Mouse (Mus musculus) heart, embryonic 14.5 days (tissue): ENCODE measurements around the gene Cd3eap. TPM values are rescaled to one million over a fixed set of nuclear protein-coding genes. Genes with fewer than 3 reads are reported as not detected.

Source experiments
- ATAC-seq: fragments of 200-750 bp; cut with Nextera tagmentation; 2 replicates; pipeline ENCODE4 v1.8.0; 2017; ENCODE audit warnings: low read depth, moderate TSS enrichment; ENCODE audit not compliant: insufficient number of reproducible peaks, insufficient read depth, low FRiP score
- H3K27ac ChIP-seq, 2 experiments: fragments of 200-500 bp in 1 of 2; fragments of 300-500 bp in 1 of 2; sonication (generic) in 1 of 2; replicated peaks in 1 of 2; 2 replicates each; pipeline ENCODE4 v1.5.1; 2012 to 2014; ENCODE audit warnings: low read depth in 2 of 2, low read length in 2 of 2, control low read depth in 1 of 2, mild to moderate bottlenecking in 1 of 2, mixed read lengths in 1 of 2; ENCODE audit not compliant: control insufficient read depth in 1 of 2, insufficient read depth in 1 of 2
- H3K27me3 ChIP-seq: fragments of 300-500 bp; sonication (generic); 2 replicates; pipeline ENCODE4 v1.6.1; 2014; ENCODE audit warnings: mild to moderate bottlenecking, low read length, control low read depth; ENCODE audit not compliant: control insufficient read depth, insufficient read depth
- H3K36me3 ChIP-seq: fragments of 300-500 bp; sonication (generic); 2 replicates; pipeline ENCODE4 v1.6.1; 2014; ENCODE audit warnings: mild to moderate bottlenecking, control low read depth, low read length, mixed read lengths; ENCODE audit not compliant: control insufficient read depth, insufficient read depth
- H3K4me1 ChIP-seq, 2 experiments: fragments of 200-500 bp in 1 of 2; fragments of 300-500 bp in 1 of 2; sonication (generic) in 1 of 2; 2 replicates each; pipeline ENCODE4 v1.6.1; 2012 to 2014; ENCODE audit warnings: low read length in 2 of 2, control low read depth in 1 of 2, mixed read lengths in 1 of 2; ENCODE audit not compliant: control insufficient read depth in 2 of 2, insufficient read depth in 2 of 2
- H3K4me2 ChIP-seq: fragments of 300-500 bp; sonication (generic); 2 replicates; pipeline ENCODE4 v1.6.1; 2014; ENCODE audit warnings: mild to moderate bottlenecking, low read length
- H3K4me3 ChIP-seq, 2 experiments: fragments of 200-500 bp in 1 of 2; fragments of 300-500 bp in 1 of 2; sonication (generic) in 1 of 2; 2 replicates each; pipeline ENCODE4 v1.5.1; 2012 to 2014; ENCODE audit warnings: low read length in 2 of 2, mild to moderate bottlenecking in 2 of 2, control low read depth in 1 of 2, low read depth in 1 of 2, moderate library complexity in 1 of 2; ENCODE audit not compliant: control insufficient read depth in 1 of 2, insufficient read depth in 1 of 2
- H3K9ac ChIP-seq: fragments of 300-500 bp; sonication (generic); 2 replicates; pipeline ENCODE4 v1.6.1; 2014; ENCODE audit warnings: mild to moderate bottlenecking, low read length
- H3K9me3 ChIP-seq: fragments of 300-500 bp; sonication (generic); 2 replicates; pipeline ENCODE4 v1.6.1; 2016; ENCODE audit warnings: low read length, control low read depth; ENCODE audit not compliant: control insufficient read depth
- WGBS: fragments of 180-500 bp; shearing (Covaris S2); extraction: QIAGEN DNeasy Blood & Tissue Kit; methylation state at CpG from one replicate; pipeline ENCODE4 v1.1.7; 2014; 5-methylcytosine and 5-hydroxymethylcytosine counted together
- polyA plus RNA-seq: library from polyadenylated mRNA; unstranded; fragments of >200 nt; fragmentation: Nextera tagmentation; extraction: Ambion mirVana; gene quantifications from 2 replicates; pipeline ENCODE4 v1.2.1, GENCODE M21; 2014

Gene Cd3eap
- polyA plus RNA-seq, 1 experiment from 2014 or later, result 15.7 TPM

DNA sequence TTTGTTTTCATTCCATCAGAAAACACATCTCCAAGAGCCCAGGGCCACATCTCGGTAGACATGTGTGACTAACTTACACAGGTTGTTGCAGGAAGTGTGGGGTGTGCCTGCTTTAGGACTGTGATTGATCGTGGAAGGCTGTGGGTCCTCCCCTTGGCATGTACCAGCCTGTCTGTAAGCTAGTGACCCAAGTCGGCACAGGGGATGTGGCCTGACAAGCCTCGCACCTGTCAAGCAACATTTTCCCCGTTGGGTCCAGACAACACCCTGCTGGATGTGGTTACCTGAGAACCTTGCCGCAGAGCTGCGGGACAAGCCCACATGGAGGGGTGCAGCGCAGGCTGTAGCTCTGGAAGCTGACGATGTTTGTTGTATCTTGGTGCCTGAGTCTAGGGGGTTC is 36.8 kb downstream of the Cd3eap start:
- Histone ChIP-seq H3K36me3 (no peaks in the 10 kb centered on the region), H3K9ac (no peak overlapping the region), H3K4me2 (no peak overlapping the region), H3K9me3 (no peaks in the 10 kb centered on the region), H3K27me3 (no peaks in the 10 kb centered on the region), H3K27ac (no peak overlapping the region), H3K4me1 (peaks cover 15 to 34% of the 10 kb centered on the region in 2 experiments), H3K4me3 (no peak overlapping the region)
- 44% methylated on average over 9 of the region's 9 CpGs for WGBS
- ATAC-seq, result no peak

DNA sequence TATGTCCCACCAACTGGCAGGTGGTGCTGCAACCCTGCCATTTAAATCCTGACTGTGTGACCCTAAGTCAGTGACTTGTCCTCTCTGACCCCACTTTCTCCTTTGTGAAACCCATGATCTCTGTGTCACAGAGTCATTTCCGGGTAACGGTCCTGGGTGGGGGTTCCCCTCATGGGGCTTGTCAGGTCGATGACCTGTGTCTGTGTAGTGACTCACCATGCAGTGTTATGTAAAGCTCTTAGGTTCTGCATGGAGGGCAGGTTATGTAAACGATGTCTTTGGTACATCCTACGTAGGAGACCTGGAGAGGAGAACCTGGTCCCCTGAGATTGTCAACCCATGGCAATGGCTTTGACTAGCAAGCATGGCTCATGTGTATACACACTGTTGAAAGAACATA is 37.8 kb downstream of the Cd3eap start:
- Histone ChIP-seq H3K4me2 (no peak overlapping the region), H3K9me3 (no peaks in the 10 kb centered on the region), H3K9ac (no peak overlapping the region), H3K36me3 (no peaks in the 10 kb centered on the region), H3K27ac (no peak overlapping the region), H3K4me3 (no peak overlapping the region), H3K27me3 (no peaks in the 10 kb centered on the region), H3K4me1 (peaks cover 17 to 27% of the 10 kb centered on the region in 2 experiments)
- 62% methylated on average over 5 of the region's 5 CpGs for WGBS
- no peak for ATAC-seq

DNA sequence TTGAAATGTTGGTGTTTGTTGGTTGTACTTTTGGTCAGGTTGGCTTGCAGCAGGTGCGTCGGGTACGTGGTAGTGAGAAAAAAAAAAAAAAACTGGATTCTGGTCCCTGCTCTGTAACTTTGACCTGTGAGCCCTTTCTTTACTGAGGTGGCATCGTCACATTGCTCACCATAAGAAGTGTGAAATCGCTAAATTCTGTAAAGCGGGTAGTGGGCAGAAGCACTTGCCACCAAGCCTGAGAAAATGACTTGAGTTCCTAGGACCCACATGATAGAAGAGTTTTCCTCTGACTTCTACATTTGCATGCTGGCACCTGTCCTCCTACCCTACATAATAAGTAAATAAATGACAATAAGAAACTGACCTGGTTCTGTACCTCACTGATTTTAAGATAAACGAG is 38.6 kb downstream of the Cd3eap start:
- 46% methylated on average over 7 of the region's 7 CpGs for WGBS
- no peaks in the 10 kb centered on the region for H3K27me3 ChIP-seq
- H3K4me2 ChIP-seq, result peak overlapping the region; percentile 87
- H3K9ac ChIP-seq, result peak overlapping the region; percentile 60
- H3K27ac ChIP-seq, result no peak overlapping the region
- H3K9me3 ChIP-seq, result no peaks in the 10 kb centered on the region
- H3K36me3 ChIP-seq, result no peaks in the 10 kb centered on the region
- H3K4me3 ChIP-seq, result peak overlapping the region in 1 of 2 experiments; percentile 48; a peak in 1 of 4 replicates
- H3K4me1 ChIP-seq, result peaks cover 14 to 19% of the 10 kb centered on the region in 2 experiments
- no peak for ATAC-seq

DNA sequence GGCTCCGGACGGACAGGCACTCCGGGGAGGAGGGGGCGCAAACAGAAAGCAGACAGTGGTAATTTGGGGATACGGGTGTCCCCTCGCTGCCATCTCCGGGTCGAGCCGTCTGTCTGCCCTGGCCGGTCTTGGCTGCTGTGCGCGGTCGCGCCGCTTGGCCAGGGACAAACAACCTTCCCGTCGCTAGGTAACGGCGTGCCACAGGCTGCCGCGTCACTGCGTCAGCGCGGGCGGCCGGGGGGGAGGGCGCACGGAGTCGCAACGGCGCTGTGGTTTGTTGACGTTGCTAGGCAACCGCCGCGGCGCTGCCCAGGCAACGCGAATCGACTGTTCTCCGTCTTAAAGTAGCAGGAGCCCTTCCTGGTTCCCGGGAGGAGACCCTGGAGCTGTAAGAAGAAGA is 39.4 kb downstream of the Cd3eap start:
- peak; percentile 92 for ATAC-seq
- H3K4me3 ChIP-seq, result peak overlapping the region; percentile 48
- H3K27me3 ChIP-seq, result no peaks in the 10 kb centered on the region
- peak overlapping the region in 1 of 2 experiments; percentile 57; a peak in 2 of 4 replicates for H3K27ac ChIP-seq
- no peaks in the 10 kb centered on the region for H3K9me3 ChIP-seq
- under 1% methylated on average over 41 of the region's 41 CpGs for WGBS
- no peaks in the 10 kb centered on the region for H3K36me3 ChIP-seq
- H3K9ac ChIP-seq, result peak overlapping the region; percentile 76
- H3K4me1 ChIP-seq, result peaks cover 14 to 17% of the 10 kb centered on the region in 2 experiments
- H3K4me2 ChIP-seq, result peak overlapping the region; percentile 87

GRCm38 (mm10) chr7:19319458-19319857 is 39.8 kb downstream of the Cd3eap start:
- H3K36me3 ChIP-seq, result no peaks in the 10 kb centered on the region
- no peaks in the 10 kb centered on the region for H3K27me3 ChIP-seq
- peak overlapping the region; percentile 76 for H3K9ac ChIP-seq
- ATAC-seq, result peak; percentile 28
- H3K9me3 ChIP-seq, result no peaks in the 10 kb centered on the region
- H3K4me2 ChIP-seq, result peak overlapping the region; percentile 87
- 15% methylated on average over 9 of the region's 9 CpGs for WGBS
- H3K4me1 ChIP-seq, result peaks cover 14 to 17% of the 10 kb centered on the region in 2 experiments
- peak overlapping the region in 1 of 2 experiments; percentile 57; a peak in 2 of 4 replicates for H3K27ac ChIP-seq
- peak overlapping the region; percentile 48 for H3K4me3 ChIP-seq

GRCm38 (mm10) chr7:19318676-19319075 is 40.6 kb downstream of the Cd3eap start:
- ATAC-seq, result no peak
- 79% methylated on average over 7 of the region's 7 CpGs for WGBS
- peaks cover 14 to 17% of the 10 kb centered on the region in 2 experiments for H3K4me1 ChIP-seq
- H3K27ac ChIP-seq, result no peak overlapping the region
- H3K9me3 ChIP-seq, result no peaks in the 10 kb centered on the region
- H3K4me2 ChIP-seq, result no peak overlapping the region
- H3K9ac ChIP-seq, result no peak overlapping the region
- no peaks in the 10 kb centered on the region for H3K27me3 ChIP-seq
- no peak overlapping the region for H3K4me3 ChIP-seq
- no peaks in the 10 kb centered on the region for H3K36me3 ChIP-seq

GRCm38 (mm10) chr7:19318201-19318600 is 41.1 kb downstream of the Cd3eap start:
- H3K36me3 ChIP-seq, result no peaks in the 10 kb centered on the region

More at GRCm38 (mm10) chr7:19318201-19318600, 41.1 kb downstream of the Cd3eap start:
- H3K27ac ChIP-seq, result no peak overlapping the region
- H3K4me1 ChIP-seq, result peaks cover 14 to 17% of the 10 kb centered on the region in 2 experiments
- no peaks in the 10 kb centered on the region for H3K9me3 ChIP-seq
- H3K4me3 ChIP-seq, result no peak overlapping the region
- H3K9ac ChIP-seq, result no peak overlapping the region
- ATAC-seq, result no peak
- no peak overlapping the region for H3K4me2 ChIP-seq
- 68% methylated on average over 2 of the region's 2 CpGs for WGBS
- H3K27me3 ChIP-seq, result no peaks in the 10 kb centered on the region
